Mouse (Mus musculus) embryonic facial prominence, embryonic 14.5 days (tissue): ENCODE measurements around the gene Ube2l3. TPM values are rescaled to one million over a fixed set of nuclear protein-coding genes. Genes with fewer than 3 reads are reported as not detected.

ENCODE experiments used
- microRNA counts: library from miRNA; unstranded; fragments of <30 nt; microRNA quantifications from one replicate; lab custom pipeline; 2017
- microRNA-seq: library from miRNA; unstranded; fragments of <30 nt; microRNA quantifications from one replicate; pipeline ENCODE4, GENCODE M21; 2016; ENCODE audit warnings: borderline number of aligned reads
- polyA plus RNA-seq: library from polyadenylated mRNA; unstranded; fragments of >200 nt; fragmentation: Nextera tagmentation; extraction: Ambion mirVana; gene quantifications from 2 replicates; pipeline ENCODE4 v1.2.1, GENCODE M21; 2014

Gene Ube2l3
- polyA plus RNA-seq, 1 experiment from 2014 or later: 301 TPM

MicroRNAs encoded within 50 kb of the gene (microRNA counts, 519-probe panel; counts per million panel counts)
- microRNA mmu-miR-130b (lab: Ali Mortazavi, UCI) (3,481 counts per million, percentile 82 among the panel's probes with 10 or more counts), microRNA mmu-miR-301b (lab: Ali Mortazavi, UCI) (2,248 counts per million, percentile 33 among the panel's probes with 10 or more counts)

Small RNA genes lying within 50 kb of the gene (microRNA-seq; reads per million reads assigned to microRNA genes)
- gene Mir130b (4,071 reads per million, percentile 88 among the genes with 10 or more reads in this experiment), gene Mir301b (64.5 reads per million, percentile 48 among the genes with 10 or more reads in this experiment)

Other genes with a start within 250 kb of the Ube2l3 start
- gene Mapk1, start 219.3 kb downstream of the Ube2l3 start, polyA plus RNA-seq: 180 and 182 TPM in 2 replicates
- gene Ypel1, start 133.0 kb downstream of the Ube2l3 start, polyA plus RNA-seq: 29.6 and 36.5 TPM in 2 replicates
- 101 and 117 TPM in 2 replicates for gene Ppil2, start 91.4 kb downstream of the Ube2l3 start, polyA plus RNA-seq
- gene 2610318N02Rik, start 77.5 kb downstream of the Ube2l3 start, polyA plus RNA-seq: 16.9 and 24.4 TPM in 2 replicates
- gene Sdf2l1, start 70.3 kb downstream of the Ube2l3 start, polyA plus RNA-seq: 40.9 and 47.8 TPM in 2 replicates
- 13.3 and 15.1 TPM in 2 replicates for gene Ydjc, start 58.0 kb downstream of the Ube2l3 start, polyA plus RNA-seq
- gene Ccdc116, start 55.4 kb downstream of the Ube2l3 start, polyA plus RNA-seq: 0.60 and 0.94 TPM in 2 replicates
- 0.17 and 0.34 TPM in 2 replicates for gene Rimbp3, start 6.0 kb upstream of the Ube2l3 start, polyA plus RNA-seq
- gene Hic2, start 30.9 kb upstream of the Ube2l3 start, polyA plus RNA-seq: 3.0 and 3.5 TPM in 2 replicates
- 6.2 and 10.0 TPM in 2 replicates for gene Tmem191c, start 73.4 kb upstream of the Ube2l3 start, polyA plus RNA-seq
- gene Serpind1, start 128.7 kb upstream of the Ube2l3 start, polyA plus RNA-seq: 1.4 and 2.2 TPM in 2 replicates
- 7.3 and 7.6 TPM in 2 replicates for gene Snap29, start 203.3 kb upstream of the Ube2l3 start, polyA plus RNA-seq
- 29.9 and 30.7 TPM in 2 replicates for gene Pi4ka, start 203.7 kb upstream of the Ube2l3 start, polyA plus RNA-seq
- gene Crkl, start 249.3 kb upstream of the Ube2l3 start, polyA plus RNA-seq: 59.9 and 63.8 TPM in 2 replicates